Mouse (Mus musculus) cerebellum, adult 2 months (tissue): ENCODE measurements at regions not wholly inside any gene's neighbourhood (a gene's known extent, or its start where the extent isn't known, plus 50 kb on each side); places are given as distances from the start of the nearest gene placed in this dataset.

Source experiments
- CTCF ChIP-seq: fragments of 200-500 bp; IDR thresholded peaks from 2 replicates; pipeline ENCODE4 v1.5.1; 2011; ENCODE audit warnings: low read depth, mild to moderate bottlenecking, control low read depth, low read length, moderate library complexity, borderline replicate concordance; ENCODE audit not compliant: insufficient read depth
- POLR2A ChIP-seq: fragments of 200-500 bp; IDR thresholded peaks from 2 replicates; pipeline ENCODE4 v1.6.1; 2011; ENCODE audit warnings: low read length, control low read depth, borderline replicate concordance; ENCODE audit not compliant: insufficient read depth

- TF ChIP-seq CTCF (no peak), POLR2A (no peak)
Observed at GRCm38 (mm10) chr15:9954941-9955340, 206.3 kb upstream of the Spef2 start.
